Comparison of ENCODE assay signal across 21 mouse cellular contexts in the genomic region with DNA sequence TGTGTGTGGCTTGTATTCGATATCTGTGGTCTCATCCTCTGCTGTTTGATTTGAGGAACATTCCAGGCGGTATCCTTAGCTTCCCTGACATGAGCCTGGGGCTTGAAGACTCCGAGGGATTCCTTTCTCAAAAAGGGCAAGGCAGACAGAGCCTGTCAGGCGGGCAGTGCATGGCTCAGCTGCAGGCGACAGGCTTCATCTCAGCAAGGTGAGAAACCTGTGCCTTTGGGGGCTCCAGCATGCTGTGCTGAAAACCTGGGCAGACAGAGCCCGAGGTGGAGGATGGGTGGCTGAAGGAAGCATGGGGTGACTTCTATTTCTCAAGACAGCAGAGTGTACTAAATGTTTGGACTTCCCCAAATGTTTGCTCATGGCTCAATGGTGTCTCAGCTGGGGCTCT. TPM values are rescaled to one million over a fixed set of nuclear protein-coding genes. Genes with fewer than 3 reads are reported as not detected.
A peak's percentile ranks its signal among the peaks of the same experiment; 100 is the strongest.
DNase-seq lines count a peak whose midpoint lies in the region; ATAC-seq and TF ChIP-seq lines count a peak whose summit lies in the region.
"Had no signal": no experiment of that assay in that cellular context is flagged by ENCODE, and none has a peak within 500 bp of the region (broad histone marks: within the 10 kb centered on the region; RNA-seq: fewer than 3 reads in every experiment).

No protein-coding gene starts in this region.

- H3K27ac ChIP-seq in midbrain, embryonic 11.5 days (ENCODE audit: low read depth, low read length) = no peak overlapping the region
- no peak overlapping the region for H3K27ac ChIP-seq in midbrain, postnatal 0 days (ENCODE audit: low read depth, low read length)
- H3K27ac ChIP-seq in hindbrain, embryonic 14.5 days = 0 out of 2 replicates have a peak overlapping the region, but pooled peaks have one; percentile 20
- no peak overlapping the region for H3K27ac ChIP-seq in midbrain, embryonic 16.5 days (ENCODE audit: low read length)
- H3K27ac ChIP-seq in layer of hippocampus, adult 2 months = no peak overlapping the region
- H3K27ac ChIP-seq: embryonic facial prominence, embryonic 13.5 days; forebrain, embryonic 12.5 days; heart, embryonic 13.5 days had no signal

- no peaks in the 10 kb centered on the region for H3K36me3 ChIP-seq in midbrain, embryonic 11.5 days (ENCODE audit: control insufficient read depth, insufficient read depth, low read length)
- H3K36me3 ChIP-seq in midbrain, postnatal 0 days (ENCODE audit: insufficient read depth, low read length) = no peaks in the 10 kb centered on the region
- H3K36me3 ChIP-seq in hindbrain, embryonic 14.5 days (replicated peaks; ENCODE audit: control insufficient read depth, insufficient read depth) = no peaks in the 10 kb centered on the region
- no peaks in the 10 kb centered on the region for H3K36me3 ChIP-seq in midbrain, embryonic 16.5 days (ENCODE audit: control insufficient read depth, insufficient read depth, low read length)
- H3K36me3 ChIP-seq: embryonic facial prominence, embryonic 13.5 days; forebrain, embryonic 12.5 days; heart, embryonic 13.5 days had no signal

- H3K9ac ChIP-seq in midbrain, embryonic 11.5 days (ENCODE audit: low read length) = no peak overlapping the region
- no peak overlapping the region for H3K9ac ChIP-seq in midbrain, postnatal 0 days (replicated peaks; ENCODE audit: low read length, poor library complexity, severe bottlenecking)
- no peak overlapping the region for H3K9ac ChIP-seq in hindbrain, embryonic 14.5 days
- no peak overlapping the region for H3K9ac ChIP-seq in midbrain, embryonic 16.5 days (ENCODE audit: low read depth, low read length)
- H3K9ac ChIP-seq: embryonic facial prominence, embryonic 13.5 days; forebrain, embryonic 12.5 days; heart, embryonic 13.5 days had no signal

- H3K27me3 ChIP-seq in midbrain, embryonic 11.5 days (ENCODE audit: control insufficient read depth, insufficient read depth, low read length) = no peaks in the 10 kb centered on the region
- H3K27me3 ChIP-seq in midbrain, postnatal 0 days (ENCODE audit: insufficient read depth, low read length) = no peaks in the 10 kb centered on the region
- H3K27me3 ChIP-seq in hindbrain, embryonic 14.5 days (ENCODE audit: control insufficient read depth, insufficient read depth, low read length) = no peaks in the 10 kb centered on the region
- no peaks in the 10 kb centered on the region for H3K27me3 ChIP-seq in midbrain, embryonic 16.5 days (ENCODE audit: control insufficient read depth, insufficient read depth, low read depth, low read length)
- H3K27me3 ChIP-seq: embryonic facial prominence, embryonic 13.5 days; forebrain, embryonic 12.5 days had no signal

- H3K4me2 ChIP-seq in midbrain, embryonic 11.5 days = no peak overlapping the region
- no peak overlapping the region for H3K4me2 ChIP-seq in midbrain, postnatal 0 days (ENCODE audit: low read depth, low read length, poor library complexity, severe bottlenecking)
- H3K4me2 ChIP-seq in hindbrain, embryonic 14.5 days (replicated peaks) = no peak overlapping the region
- H3K4me2 ChIP-seq in midbrain, embryonic 16.5 days (ENCODE audit: low read length) = no peak overlapping the region
- H3K4me2 ChIP-seq: embryonic facial prominence, embryonic 13.5 days; forebrain, embryonic 12.5 days; heart, embryonic 13.5 days had no signal

- H3K4me3 ChIP-seq in midbrain, embryonic 11.5 days (ENCODE audit: low read depth, low read length) = no peak overlapping the region
- no peak overlapping the region for H3K4me3 ChIP-seq in midbrain, postnatal 0 days (ENCODE audit: low read depth, low read length)
- no peak overlapping the region for H3K4me3 ChIP-seq in hindbrain, embryonic 14.5 days (replicated peaks; ENCODE audit: low read length)
- no peak overlapping the region for H3K4me3 ChIP-seq in midbrain, embryonic 16.5 days (ENCODE audit: low read depth, low read length)
- no peak overlapping the region for H3K4me3 ChIP-seq in layer of hippocampus, adult 2 months
- H3K4me3 ChIP-seq: embryonic facial prominence, embryonic 13.5 days; forebrain, embryonic 12.5 days; heart, embryonic 13.5 days had no signal

- peak; percentile 64 for DNase-seq in heart, adult 11 months
- no peak for DNase-seq in heart, adult 8-10 months (ENCODE audit: low spot score)
- peak; percentile 85 for DNase-seq in midbrain, embryonic 11.5 days (ENCODE audit: low spot score, missing footprints)
- no peak for DNase-seq in midbrain, postnatal 0 days (ENCODE audit: low spot score)
- no peak for DNase-seq in hindbrain, embryonic 14.5 days (ENCODE audit: low spot score)
- DNase-seq in layer of hippocampus, adult 2 months (ENCODE audit: low spot score in 2 of 2) = no peak
- DNase-seq in right cerebral cortex, postnatal 10 days (ENCODE audit: low spot score in 2 of 2) = no peak
- DNase-seq: adrenal gland, postnatal 14 days; B cell, adult 2 months; cerebellum, adult 18-20 months; cerebellum, adult 9-11 months; cerebellum, postnatal 36 days; gastrocnemius, postnatal 14 days; heart, postnatal 36 days had no signal

- WGBS in midbrain, embryonic 11.5 days = 41% methylated on average over 6 of the region's 6 CpGs
- 38% methylated on average over 6 of the region's 6 CpGs for WGBS in midbrain, postnatal 0 days
- 39% methylated on average over 6 of the region's 6 CpGs for WGBS in hindbrain, embryonic 14.5 days
- WGBS in midbrain, embryonic 16.5 days = 32% methylated on average over 6 of the region's 6 CpGs

- TF ChIP-seq CTCF in midbrain, postnatal 0 days (IDR thresholded peaks at IDR 0.05) = no peak
- TF ChIP-seq CTCF in layer of hippocampus, adult 2 months (conservative IDR thresholded peaks at IDR 0.05) = no peak

- H3K9me3 ChIP-seq in midbrain, embryonic 11.5 days (ENCODE audit: control insufficient read depth, low read length) = no peaks in the 10 kb centered on the region
- no peaks in the 10 kb centered on the region for H3K9me3 ChIP-seq in midbrain, postnatal 0 days (ENCODE audit: low read length)
- no peaks in the 10 kb centered on the region for H3K9me3 ChIP-seq in hindbrain, embryonic 14.5 days (ENCODE audit: control insufficient read depth, low read length)
- no peaks in the 10 kb centered on the region for H3K9me3 ChIP-seq in midbrain, embryonic 16.5 days (replicated peaks; ENCODE audit: control insufficient read depth, low read length, poor library complexity, severe bottlenecking)
- H3K9me3 ChIP-seq: embryonic facial prominence, embryonic 13.5 days; forebrain, embryonic 12.5 days; heart, embryonic 13.5 days had no signal

- ATAC-seq in midbrain, embryonic 11.5 days (ENCODE audit: low FRiP score) = no peak
- ATAC-seq in midbrain, postnatal 0 days (ENCODE audit: low FRiP score) = no peak
- ATAC-seq in hindbrain, embryonic 14.5 days (ENCODE audit: low FRiP score) = no peak
- ATAC-seq in midbrain, embryonic 16.5 days = peak; percentile 54; the same call in 1 of the 2 replicates
- ATAC-seq: CD4-positive, CD25-positive, alpha-beta regulatory T cell, adult 4 months; forebrain, embryonic 16.5 days had no signal

- 0 out of 2 replicates have a peak, but pooled peaks cover 2% of the 10 kb centered on the region for H3K4me1 ChIP-seq in midbrain, embryonic 11.5 days (ENCODE audit: control insufficient read depth, insufficient read depth, low read length)
- H3K4me1 ChIP-seq in midbrain, postnatal 0 days (ENCODE audit: insufficient read depth, low read length) = no peaks in the 10 kb centered on the region; the same call in 1 of the 2 replicates
- H3K4me1 ChIP-seq in hindbrain, embryonic 14.5 days (replicated peaks; ENCODE audit: control insufficient read depth, insufficient read depth, low read length) = 0 out of 2 replicates have a peak, but pooled peaks cover 6% of the 10 kb centered on the region
- no peaks in the 10 kb centered on the region; the same call in 1 of the 2 replicates for H3K4me1 ChIP-seq in midbrain, embryonic 16.5 days (ENCODE audit: control insufficient read depth, insufficient read depth, low read length)
- H3K4me1 ChIP-seq: forebrain, embryonic 12.5 days; heart, embryonic 13.5 days had no signal

RNA-seq across cellular contexts. Expression of gene Arhgap24, which starts 13.6 kb away (rescaled TPM):
- 10 to 100 TPM; 19.9 to 26.1 (median 22.1) TPM for total RNA-seq in heart, adult 8-10 months (2022)
- 3.4 and 3.7 TPM in 2 replicates for polyA plus RNA-seq in midbrain, embryonic 11.5 days (2014; fragmentation: Nextera tagmentation; extraction: Ambion mirVana)
- total RNA-seq in midbrain, postnatal 0 days (2014; rRNA removed) = 19.3 and 19.4 TPM in 2 replicates
- polyA plus RNA-seq in midbrain, postnatal 0 days (2015; fragmentation: Nextera tagmentation; extraction: Ambion mirVana) = 14.6 and 15.7 TPM in 2 replicates
- 10.3 and 12.3 TPM in 2 replicates for polyA plus RNA-seq in hindbrain, embryonic 14.5 days (2014; fragmentation: Nextera tagmentation; extraction: Ambion mirVana)
- polyA plus RNA-seq in midbrain, embryonic 16.5 days (2015; fragmentation: Nextera tagmentation; extraction: Ambion mirVana) = 12.0 and 13.3 TPM in 2 replicates
- total RNA-seq in layer of hippocampus, adult 2 months (2021) = 1 to 10 TPM; 4.8 to 5.3 TPM
- total RNA-seq: MEL had no signal

Comparison
In these comparisons a context has a peak if more than half of its experiments do, and no peak if none do; other contexts are left out.
1. DNase-seq: peak in heart, adult 11 months (single experiment) and midbrain, embryonic 11.5 days (single experiment); none in heart, adult 8-10 months (single experiment), midbrain, postnatal 0 days (single experiment), hindbrain, embryonic 14.5 days (single experiment), layer of hippocampus, adult 2 months (0 of 2) and right cerebral cortex, postnatal 10 days (0 of 2).